Mouse (Mus musculus): ENCODE measurements around the gene Mtm1. TPM values are rescaled to one million over a fixed set of nuclear protein-coding genes. Genes with fewer than 3 reads are reported as not detected.
"Not testable (repeated sequence)": the region's sequence is repeated elsewhere in the genome, so short reads cannot be mapped to it uniquely, and the experiment has no call there.

The Mtm1 gene
- polyA plus RNA-seq, 1 experiment from 2014 or later = 4.4 TPM

- Histone ChIP-seq H3K36me3 (ENCODE audit: insufficient read depth) (no peaks in the 10 kb centered on the region), H3K9me3 (ENCODE audit: low read depth, low read length) (no peaks in the 10 kb centered on the region), H3K9ac (no peak overlapping the region), H3K27me3 (ENCODE audit: insufficient read depth, low read length) (no peaks in the 10 kb centered on the region), H3K4me1 (ENCODE audit: insufficient read depth) (no peaks in the 10 kb centered on the region), H3K4me2 (no peak overlapping the region), H3K4me3 (ENCODE audit: low read depth, low read length) (no peak overlapping the region), H3K27ac (ENCODE audit: low read depth) (no peak overlapping the region)
- no peak for TF ChIP-seq CTCF (IDR thresholded peaks at IDR 0.05; ENCODE audit: low read depth)
- WGBS = 66% methylated on average over 1 of the region's 1 CpGs
- DNase-seq (no peak), ATAC-seq (ENCODE audit: insufficient read depth) (no peak)
Observed at GRCm38 (mm10) chrX:71355331-71355730, 144.8 kb downstream of the Mtm1 start.

DNA sequence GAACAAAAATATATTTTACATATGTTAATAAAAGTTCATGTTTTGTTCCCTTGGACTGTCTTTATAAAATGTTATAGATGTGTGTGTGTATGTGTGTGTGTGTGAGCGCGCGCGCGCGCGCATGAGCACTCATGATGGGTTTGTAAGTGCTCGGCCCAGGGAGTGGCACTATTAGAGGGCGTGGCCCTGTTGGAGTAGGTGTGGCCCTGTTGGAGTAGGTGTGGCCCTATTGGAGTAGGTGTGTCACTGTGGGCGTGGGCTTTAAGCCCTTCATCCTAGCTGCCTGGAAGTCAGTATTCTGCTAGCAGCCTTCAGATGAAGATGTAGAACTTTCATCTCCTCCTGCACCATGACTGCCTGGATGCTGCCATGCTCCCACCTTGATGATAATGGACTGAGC is 151.2 kb downstream of the Mtm1 start:
- H3K4me3 ChIP-seq (ENCODE audit: low read depth, low read length); ATAC-seq (ENCODE audit: insufficient read depth); H3K4me1 ChIP-seq (ENCODE audit: insufficient read depth); H3K27ac ChIP-seq (ENCODE audit: low read depth); H3K36me3 ChIP-seq (ENCODE audit: insufficient read depth); H3K9ac ChIP-seq; H3K27me3 ChIP-seq (ENCODE audit: insufficient read depth, low read length); H3K4me2 ChIP-seq; H3K9me3 ChIP-seq (ENCODE audit: low read depth, low read length); DNase-seq: not testable (repeated sequence)
- WGBS = 84% methylated on average over 10 of the region's 10 CpGs

DNA sequence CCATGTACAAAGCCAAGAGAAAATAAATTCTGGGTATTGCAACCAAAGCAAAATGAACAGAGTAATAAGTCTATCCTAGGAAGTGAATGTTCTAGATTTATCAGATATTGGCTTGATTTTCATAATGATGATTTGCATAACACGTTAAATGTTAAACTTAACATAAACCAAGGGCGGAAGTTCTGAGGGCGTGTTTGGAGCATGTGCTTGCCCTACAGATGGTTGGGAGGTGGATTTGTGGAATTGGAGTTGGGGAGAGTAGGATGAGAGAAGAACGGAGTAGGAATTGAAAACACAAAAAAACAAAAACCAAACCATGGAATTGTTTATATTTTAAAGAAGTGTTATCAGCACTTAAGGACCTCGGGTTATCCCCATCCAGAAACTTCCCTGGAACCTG is 153.5 kb downstream of the Mtm1 start:
- Histone ChIP-seq H3K4me3 (ENCODE audit: low read depth, low read length) (peak overlapping the region; percentile 58), H3K27ac (ENCODE audit: low read depth) (no peak overlapping the region), H3K27me3 (ENCODE audit: insufficient read depth, low read length) (no peaks in the 10 kb centered on the region), H3K9ac (0 out of 2 replicates have a peak overlapping the region, but pooled peaks have one; percentile 64), H3K4me1 (ENCODE audit: insufficient read depth) (no peaks in the 10 kb centered on the region), H3K9me3 (ENCODE audit: low read depth, low read length) (no peaks in the 10 kb centered on the region), H3K36me3 (ENCODE audit: insufficient read depth) (no peaks in the 10 kb centered on the region), H3K4me2 (peak overlapping the region; percentile 68)
- no peak for TF ChIP-seq CTCF (IDR thresholded peaks at IDR 0.05; ENCODE audit: low read depth)
- no peak for ATAC-seq (ENCODE audit: insufficient read depth)
- DNase-seq = no peak
- WGBS = 62% methylated on average over 5 of the region's 5 CpGs

- no peak for TF ChIP-seq CTCF (IDR thresholded peaks at IDR 0.05; ENCODE audit: low read depth)
- WGBS = 18% methylated on average over 22 of the region's 47 CpGs
Observed at GRCm38 (mm10) chrX:71364554-71364991, 154.0 kb downstream of the Mtm1 start, which contains the start of gene Mtmr1. Mtmr1 (plus strand) TSS chrX:71364760.

GRCm38 (mm10) chrX:71365011-71365410 is 154.4 kb downstream of the Mtm1 start:
- 16% methylated on average over 18 of the region's 20 CpGs for WGBS
- no peaks in the 10 kb centered on the region for H3K9me3 ChIP-seq (ENCODE audit: low read depth, low read length)
- no peaks in the 10 kb centered on the region for H3K27me3 ChIP-seq (ENCODE audit: insufficient read depth, low read length)
- H3K36me3 ChIP-seq (ENCODE audit: insufficient read depth) = no peaks in the 10 kb centered on the region
- ATAC-seq (ENCODE audit: insufficient read depth) = peak; percentile 81
- peak overlapping the region; percentile 64 for H3K9ac ChIP-seq
- DNase-seq = peak; percentile 23
- TF ChIP-seq CTCF (IDR thresholded peaks at IDR 0.05; ENCODE audit: low read depth) = no peak
- no peaks in the 10 kb centered on the region for H3K4me1 ChIP-seq (ENCODE audit: insufficient read depth)
- H3K27ac ChIP-seq (ENCODE audit: low read depth) = 0 out of 2 replicates have a peak overlapping the region, but pooled peaks have one; percentile 24
- H3K4me3 ChIP-seq (ENCODE audit: low read depth, low read length) = peak overlapping the region; percentile 58
- H3K4me2 ChIP-seq = peak overlapping the region; percentile 68

More at GRCm38 (mm10) chrX:71364554-71364991, 154.0 kb downstream of the Mtm1 start, which contains the start of gene Mtmr1:
- Histone ChIP-seq H3K4me3 (ENCODE audit: low read depth, low read length) (peak within 1 kb of the TSS; percentile 58), H3K4me1 (ENCODE audit: insufficient read depth) (no peaks in the 10 kb centered on the region), H3K4me2 (peak within 1 kb of the TSS; percentile 68), H3K36me3 (ENCODE audit: insufficient read depth) (no peaks in the 10 kb centered on the region), H3K27ac (ENCODE audit: low read depth) (0 out of 2 replicates have a peak within 1 kb of the TSS, but pooled peaks have one; percentile 24), H3K9me3 (ENCODE audit: low read depth, low read length) (no peaks in the 10 kb centered on the region), H3K9ac (peak within 1 kb of the TSS; percentile 64), H3K27me3 (ENCODE audit: insufficient read depth, low read length) (no peaks in the 10 kb centered on the region)
- peak; percentile 95 for ATAC-seq (ENCODE audit: insufficient read depth)
- peak; percentile 81 for DNase-seq

Other genes starting within 250 kb of the Mtm1 start
- 4.7 and 6.4 TPM in 2 replicates for gene Mamld1, start 160.5 kb upstream of the Mtm1 start, polyA plus RNA-seq (2014; fragmentation: Nextera tagmentation; extraction: Ambion mirVana)
- 10.5 and 11.3 TPM in 2 replicates for gene Mtmr1, start 154.0 kb downstream of the Mtm1 start, polyA plus RNA-seq (2014; fragmentation: Nextera tagmentation; extraction: Ambion mirVana)

Measured in lung, embryonic 14.5 days (tissue).